Mouse (Mus musculus) heart, adult 11 months (tissue): ENCODE results near the gene Emsy.

ENCODE experiments used
- DNase-seq: peaks from one replicate; pipeline ENCODE4 v3.0.0; 2022

The Emsy gene

DNA sequence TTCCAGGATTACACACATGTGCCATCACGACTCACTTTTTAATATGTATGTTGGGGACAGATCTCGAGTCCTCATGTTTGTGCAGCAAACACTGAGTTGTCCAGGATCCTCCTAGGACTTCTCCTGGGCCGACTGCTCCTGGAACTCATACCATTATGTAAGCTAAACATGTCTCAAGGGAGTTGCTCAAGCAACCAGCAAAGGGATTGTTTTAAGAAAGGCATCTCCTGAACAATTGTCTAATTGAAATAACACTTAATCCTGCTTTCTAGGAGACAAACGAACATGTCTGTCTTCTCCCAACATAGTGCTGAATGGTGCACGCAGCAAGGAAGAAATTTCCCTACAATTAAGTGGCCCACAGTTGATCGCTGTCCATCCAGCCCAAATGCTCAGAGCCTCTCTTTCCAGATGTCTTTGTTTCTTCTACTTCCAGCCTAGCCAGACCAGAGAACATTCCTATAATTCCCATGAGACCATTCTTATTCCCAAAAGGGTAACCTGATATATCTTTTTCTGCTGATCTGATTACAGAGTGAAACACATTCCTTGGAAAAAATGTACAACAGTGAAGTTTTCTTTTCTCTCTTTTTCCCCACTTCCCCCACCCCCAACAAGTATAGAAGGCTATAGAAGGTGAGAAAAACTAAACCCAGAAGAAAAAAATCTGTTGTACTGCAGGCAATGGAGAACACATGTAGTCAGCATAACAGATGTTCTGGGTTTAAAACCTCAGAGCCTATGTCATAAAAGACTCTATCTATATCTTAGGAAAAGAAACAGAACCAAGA, 11.6 kb upstream of the Emsy start:
- peak; percentile 88 for DNase-seq

DNA sequence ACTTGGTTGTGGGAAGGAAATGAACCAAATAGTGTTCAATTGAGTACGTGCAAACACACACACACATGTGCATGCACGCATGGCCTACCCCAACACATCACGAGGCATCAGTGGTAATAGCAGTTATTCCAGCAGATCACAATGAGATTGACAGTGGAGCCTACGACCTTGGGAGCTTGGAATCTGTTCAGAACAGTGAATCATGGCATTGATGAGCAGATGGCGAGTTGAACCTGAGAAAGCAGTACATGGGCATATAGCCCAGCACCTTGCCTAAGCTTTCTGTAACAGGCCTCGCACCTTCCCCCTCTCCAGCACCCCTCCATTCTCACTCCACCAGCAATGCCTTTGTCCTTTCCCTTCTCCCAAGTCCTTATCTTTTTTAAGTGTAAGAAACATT, 9.1 kb upstream of the Emsy start:
- DNase-seq: no peak

DNA sequence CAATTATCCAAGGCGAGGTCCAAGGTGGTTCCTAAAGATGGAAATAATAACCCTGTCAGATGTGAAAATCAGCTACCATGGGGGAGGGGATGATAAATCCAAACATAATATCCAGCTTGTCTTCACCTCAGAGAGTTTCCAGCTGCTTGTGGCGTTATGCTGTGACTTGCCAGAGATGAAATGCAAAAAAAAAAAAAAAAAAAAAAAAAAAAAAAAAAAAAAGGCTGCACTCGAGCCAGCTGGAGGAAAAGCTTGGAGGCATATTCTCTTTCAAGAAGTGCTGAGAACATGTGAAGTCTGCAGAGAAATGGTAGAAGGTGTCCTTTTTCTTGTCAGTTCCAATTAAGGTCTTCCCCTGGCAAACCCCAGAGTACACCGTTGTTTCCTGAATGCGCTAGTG, 8.6 kb upstream of the Emsy start:
- DNase-seq: peak; percentile 61

DNA sequence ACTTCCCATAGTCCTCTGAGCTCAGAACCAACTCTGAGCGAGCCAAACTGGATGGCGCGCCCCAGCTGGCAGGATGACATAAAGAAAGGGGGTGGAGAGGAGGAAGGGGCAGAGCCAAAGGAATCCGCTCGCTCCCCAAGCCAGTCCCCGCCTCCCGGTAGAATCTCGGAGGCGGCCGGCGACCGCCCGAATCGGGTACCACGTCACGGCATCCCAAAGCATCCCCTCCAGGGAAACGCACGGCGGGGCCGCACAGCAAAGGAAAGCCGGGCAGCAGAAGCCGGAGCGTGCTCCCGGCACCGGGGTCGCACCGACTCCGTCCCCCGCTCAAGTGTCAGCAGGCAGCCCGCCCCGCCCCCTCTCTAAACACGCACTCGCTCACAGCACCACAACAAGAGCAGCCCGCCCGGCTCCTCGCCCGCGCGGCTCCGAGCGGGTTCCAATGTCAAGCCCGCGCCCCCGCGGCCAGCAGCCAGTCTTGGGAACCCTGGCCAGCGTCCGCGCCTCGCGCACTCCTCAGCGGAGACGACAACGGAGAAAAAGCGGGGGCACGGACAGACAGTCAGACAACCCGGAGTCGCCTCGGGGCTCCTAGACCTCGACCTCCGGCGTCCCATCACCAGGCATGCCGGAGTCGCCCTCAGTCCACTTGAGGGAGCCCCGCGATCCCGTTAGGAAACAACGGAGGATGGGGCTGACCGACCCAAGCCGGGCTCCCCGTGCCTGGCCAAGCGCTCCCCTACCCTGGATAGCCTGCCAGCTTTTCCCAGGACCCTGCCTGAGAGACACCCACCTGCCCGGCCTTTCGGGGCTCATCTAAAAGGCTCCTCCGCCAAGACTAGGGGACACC, 677 bp downstream of the Emsy start:
- DNase-seq: peak; percentile 98

DNA sequence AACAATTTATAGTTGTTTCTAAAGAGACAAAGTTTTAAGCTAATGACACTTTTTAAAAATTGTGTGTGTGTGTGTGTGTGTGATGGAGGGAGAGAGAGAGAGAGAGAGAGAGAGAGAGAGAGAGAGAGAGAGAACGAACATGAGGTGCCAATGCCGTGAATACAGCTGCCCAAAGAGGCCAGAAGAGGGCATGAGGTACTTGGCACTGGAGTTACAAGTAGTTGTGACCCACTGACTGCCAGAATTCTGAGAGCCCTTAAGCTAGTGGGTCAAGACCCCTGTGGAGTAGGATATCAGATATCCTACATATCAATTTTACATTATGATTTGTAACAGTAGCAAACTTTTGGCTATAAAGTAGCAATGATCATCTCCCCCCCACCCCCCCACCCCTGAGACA, 4.9 kb downstream of the Emsy start:
- DNase-seq: peak; percentile 40

DNA sequence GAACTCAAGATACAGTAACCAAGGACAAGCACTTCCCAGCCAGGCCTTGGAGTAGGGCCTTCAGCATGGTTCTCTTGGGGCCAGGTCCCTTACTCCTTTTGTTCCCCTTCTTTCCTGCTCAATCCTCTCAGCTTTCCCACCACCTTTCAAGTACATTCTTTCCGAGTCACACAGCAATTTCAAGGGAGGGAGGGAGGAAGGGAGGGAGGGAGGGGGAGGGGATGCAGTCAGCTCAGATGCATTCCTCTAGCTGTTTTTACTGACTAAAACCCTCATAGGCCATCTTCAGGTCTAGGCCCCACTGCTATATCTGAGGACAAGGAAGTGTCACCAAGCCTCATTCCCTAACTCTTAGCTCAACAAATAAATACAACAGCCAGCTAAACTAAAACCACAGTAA, 12.3 kb downstream of the Emsy start:
- no peak for DNase-seq

DNA sequence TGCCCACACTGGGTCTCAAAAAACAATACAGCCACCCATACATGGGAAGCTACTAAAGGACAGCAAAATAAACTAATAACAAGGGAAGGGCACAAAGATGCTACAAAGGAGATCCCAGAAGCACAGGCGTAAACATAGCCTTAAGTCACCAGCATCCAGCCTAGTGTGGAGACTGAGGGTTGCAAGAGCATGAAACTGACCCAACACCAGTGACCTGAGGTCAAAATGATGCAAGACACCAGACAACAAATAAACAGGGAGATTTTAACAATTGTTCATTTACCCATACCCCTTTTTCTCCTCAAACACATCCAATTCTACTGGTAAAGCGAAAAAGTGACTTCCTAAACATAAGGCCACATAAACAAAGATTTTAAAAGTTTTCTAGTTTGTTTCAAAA, 20.0 kb downstream of the Emsy start:
- no peak for DNase-seq

DNA sequence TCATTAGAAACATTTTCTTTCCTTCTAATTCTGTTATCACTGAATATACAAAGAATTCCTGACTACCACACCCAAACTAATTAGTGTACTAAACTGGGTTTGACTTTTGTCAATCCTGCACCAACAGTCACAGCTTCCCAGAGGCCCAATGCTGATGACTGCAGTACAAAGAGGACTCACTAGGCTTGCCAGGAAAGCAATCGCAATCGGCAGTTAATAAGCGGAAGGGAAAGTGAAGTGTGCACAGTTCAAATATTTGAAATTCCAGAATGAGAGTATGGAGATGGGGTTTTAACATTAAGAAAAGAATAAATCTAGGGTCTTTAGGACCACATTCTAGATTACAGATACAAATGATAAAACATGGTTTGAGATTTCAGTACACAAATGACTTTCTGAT, 23.6 kb downstream of the Emsy start:
- no peak for DNase-seq

DNA sequence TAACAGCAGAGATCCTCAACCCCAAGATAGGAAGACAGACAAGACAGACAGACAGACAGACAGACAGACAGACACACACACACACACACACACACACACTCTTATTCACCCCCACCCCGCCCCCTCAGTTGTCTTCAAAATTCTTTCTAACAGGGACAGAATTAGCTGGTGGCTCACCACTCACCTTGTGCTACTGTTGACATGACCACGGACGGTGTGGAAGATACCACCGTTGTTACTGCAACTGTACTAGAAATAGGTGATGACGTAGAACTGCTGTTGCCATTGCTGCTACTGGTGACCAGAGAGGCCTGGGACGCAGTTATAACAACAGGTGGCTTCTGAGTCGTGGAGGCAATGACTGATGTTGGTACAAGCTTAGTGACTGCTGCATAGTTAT, 26.6 kb downstream of the Emsy start:
- peak; percentile 83 for DNase-seq

DNA sequence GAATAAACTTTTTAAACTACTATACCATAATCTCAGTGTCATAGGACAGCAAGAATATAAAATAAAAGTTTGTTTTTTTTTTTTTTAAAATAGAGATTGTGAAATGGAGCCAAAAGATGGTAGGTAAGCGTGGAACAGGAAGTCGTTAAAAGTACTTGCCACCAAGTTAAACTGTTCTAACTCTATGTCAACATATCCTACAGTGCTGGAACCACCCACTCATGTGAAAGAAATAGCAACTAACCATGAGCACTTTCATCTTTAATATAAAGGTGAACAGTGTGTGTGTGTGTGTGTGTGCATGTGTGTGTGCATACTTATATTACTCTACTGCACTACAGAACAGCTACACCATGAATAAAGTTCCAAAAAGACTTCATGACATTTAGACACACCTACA, 38.8 kb downstream of the Emsy start:
- no peak for DNase-seq

DNA sequence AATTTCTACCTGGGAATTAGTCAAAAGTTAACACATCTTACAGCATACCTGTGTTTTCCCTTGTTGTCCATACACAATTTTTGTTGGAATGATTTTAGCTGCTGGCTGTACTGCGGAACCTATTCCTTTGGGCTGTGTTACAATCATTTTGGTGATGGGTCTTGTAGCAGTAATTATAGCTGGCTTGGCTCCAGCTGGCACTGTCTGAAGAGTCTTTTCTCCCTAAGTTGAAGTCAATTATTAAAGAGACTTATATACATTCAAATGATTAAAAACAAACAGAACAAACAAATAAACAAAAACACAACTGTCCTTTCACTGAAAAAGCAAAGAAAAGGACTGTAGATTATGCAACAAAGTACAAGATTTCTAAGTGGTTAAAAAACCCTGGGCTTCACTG, 43.6 kb downstream of the Emsy start:
- no peak for DNase-seq

DNA sequence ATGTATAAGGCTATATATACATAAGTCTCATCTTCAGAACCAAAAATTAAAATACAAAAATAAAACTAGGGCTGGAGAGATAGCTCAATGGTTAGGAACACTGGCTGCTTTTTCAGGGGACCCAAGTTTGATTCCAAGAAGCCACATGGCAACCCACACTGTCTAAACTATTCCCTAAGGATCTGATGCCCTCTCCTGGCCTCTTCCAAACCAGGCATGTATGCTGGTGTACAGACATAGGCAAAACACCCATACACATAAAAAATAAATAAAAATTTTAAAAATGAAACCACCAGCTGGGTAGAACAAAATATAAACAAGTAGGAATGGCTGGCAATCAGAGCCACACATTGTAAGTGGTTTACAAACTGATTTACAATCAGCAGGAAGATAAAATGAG, 48.1 kb downstream of the Emsy start:
- DNase-seq: no peak

DNA sequence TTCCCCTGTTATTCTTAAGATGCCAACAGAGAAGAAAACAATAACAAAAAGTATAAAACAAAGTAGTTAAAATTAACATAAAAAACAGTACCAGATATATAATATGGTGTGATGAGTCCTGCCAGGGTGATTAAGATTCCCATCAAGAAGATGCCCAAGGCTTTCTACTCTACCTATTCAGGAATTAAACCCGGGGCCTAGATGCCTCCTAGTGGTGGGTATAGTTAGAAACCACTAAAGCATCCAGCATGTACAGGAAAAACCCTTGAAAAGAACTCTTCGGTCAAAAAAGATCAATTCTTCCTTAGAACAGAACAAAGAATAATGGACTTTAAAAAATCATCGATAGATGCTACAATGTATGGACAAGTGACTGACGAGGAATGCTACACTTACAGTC, 49.4 kb downstream of the Emsy start:
- no peak for DNase-seq

DNA sequence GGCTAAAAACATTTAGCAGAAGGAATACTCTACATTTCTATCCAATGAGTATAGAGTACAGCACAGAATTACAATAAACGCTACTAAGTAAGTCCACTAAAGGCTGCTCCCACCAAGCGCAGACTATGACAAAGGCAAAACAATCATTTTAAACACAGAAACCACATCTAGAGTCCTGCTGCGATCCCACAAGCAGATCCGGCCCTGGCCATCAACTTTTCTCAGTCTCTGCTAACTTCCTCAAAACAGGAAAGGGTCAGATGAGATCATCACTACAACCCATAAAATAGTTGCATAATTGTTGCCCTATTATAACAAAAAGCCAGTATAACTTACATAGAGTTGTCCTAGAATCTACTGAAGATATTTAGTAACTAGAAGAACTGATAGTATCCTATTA, 54.9 kb downstream of the Emsy start:
- peak; percentile 80 for DNase-seq

DNA sequence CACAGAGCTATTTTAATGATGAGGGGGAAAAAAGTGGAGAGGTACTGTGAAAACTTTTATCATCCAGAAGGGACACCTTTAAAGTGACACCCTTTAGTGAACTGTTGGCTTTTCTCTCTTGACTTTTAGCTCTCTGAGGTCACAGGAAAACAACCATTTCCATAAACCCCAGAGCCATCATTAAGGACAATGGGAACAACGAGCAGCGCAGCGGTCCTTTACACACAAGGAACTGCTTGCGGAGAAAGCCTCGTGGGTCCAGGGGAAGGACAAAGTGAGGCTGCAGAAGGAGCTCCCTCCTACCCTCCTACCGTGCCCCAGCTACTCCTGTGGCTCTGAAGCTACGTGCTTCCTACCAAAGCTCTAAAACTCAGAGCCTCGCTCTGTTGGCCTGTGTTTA, 59.2 kb downstream of the Emsy start:
- DNase-seq: no peak

DNA sequence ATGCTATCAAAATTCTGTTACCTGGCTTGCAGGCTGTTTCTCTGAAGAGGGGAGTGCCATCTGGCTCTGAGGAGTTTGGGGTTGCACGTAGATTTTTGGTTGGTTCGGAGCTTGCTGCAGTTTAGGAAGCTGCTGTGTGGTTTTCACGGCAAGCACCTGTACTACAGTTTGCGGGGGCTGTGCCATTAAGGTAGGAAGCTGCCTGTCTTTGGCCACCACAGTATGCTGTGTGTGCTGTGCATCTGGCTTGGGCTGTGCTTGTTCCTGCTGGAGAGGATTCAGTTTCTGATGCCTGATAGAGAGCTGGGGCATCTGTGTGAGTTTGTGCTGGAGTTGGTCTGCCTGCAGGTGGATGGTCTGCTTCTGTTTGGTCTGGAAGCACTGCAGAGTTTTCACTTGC, 61.9 kb downstream of the Emsy start:
- no peak for DNase-seq

DNA sequence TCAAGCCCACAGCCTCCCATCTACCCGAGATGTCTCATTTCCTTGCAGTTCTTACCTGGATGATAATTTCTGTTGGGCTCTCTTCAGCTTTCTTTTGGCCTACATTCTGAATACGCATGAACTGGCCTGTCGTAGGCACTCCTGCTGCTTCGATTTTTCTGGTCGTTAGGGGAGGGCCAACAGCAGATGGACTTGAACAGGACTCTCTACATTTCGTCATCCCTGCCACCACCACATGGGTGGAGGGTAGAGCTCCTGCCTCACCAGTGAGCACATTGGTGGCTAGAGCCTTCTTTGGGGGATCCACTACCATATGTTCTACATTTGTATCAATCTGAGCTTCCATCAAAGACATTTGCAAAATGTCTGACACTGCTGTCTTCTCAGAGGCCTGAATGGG, 63.3 kb downstream of the Emsy start:
- no peak for DNase-seq

DNA sequence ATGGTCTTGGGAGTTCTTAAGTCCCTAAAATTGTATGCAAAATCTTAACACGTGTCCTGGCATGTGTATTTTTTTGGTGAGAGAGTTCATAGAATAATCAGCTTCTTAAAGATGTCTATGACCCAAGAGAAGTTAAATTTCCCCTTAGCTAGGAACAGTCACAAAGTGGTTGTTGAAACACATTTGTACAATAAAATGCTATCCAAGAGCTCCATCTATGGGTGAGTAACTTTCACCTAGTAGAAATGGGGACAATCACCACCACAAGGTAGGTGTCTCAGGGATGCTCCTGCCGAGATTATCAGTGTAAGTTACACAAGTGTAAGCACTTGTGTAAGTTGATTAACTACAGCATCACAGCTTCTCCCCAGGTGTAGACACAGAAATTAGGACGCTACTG, 67.6 kb downstream of the Emsy start:
- no peak for DNase-seq

DNA sequence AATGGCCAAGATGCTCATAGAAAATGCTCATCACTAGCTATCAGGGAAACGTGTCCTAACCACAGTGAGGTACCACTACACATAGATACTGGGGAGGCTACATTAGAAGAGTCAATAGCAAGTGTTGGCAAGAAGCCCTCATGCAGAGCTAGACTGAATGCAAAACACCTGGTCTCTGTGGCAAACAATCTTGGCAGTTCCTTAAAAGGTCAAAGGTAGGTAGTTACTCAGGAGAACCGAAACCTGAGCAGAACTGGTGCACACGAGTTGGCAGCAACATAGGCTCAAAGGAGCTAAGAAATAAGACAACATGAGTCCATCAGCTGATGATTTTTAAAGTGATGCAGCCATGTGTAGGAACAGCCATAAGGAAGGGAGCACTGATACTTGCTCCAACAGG, 70.3 kb downstream of the Emsy start:
- peak; percentile 33 for DNase-seq

DNA sequence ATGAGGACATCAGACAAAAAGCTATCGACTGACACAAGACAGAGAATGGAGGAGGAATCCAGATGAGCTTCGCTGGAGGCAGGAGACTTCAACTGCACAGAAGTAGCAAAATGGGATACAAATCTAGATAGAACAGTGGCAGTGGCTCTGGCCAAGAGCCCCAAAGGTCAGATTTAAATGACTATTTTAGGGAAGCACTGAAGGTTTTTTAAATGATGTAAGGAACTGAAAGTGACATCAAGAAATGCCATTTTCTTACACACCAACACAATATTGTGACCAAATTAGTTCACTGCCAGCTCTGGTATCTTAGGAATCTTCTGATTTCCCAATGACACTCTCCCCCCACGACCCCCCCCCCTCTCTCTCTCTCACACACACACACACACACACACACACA, 72.0 kb downstream of the Emsy start:
- peak; percentile 39 for DNase-seq

DNA sequence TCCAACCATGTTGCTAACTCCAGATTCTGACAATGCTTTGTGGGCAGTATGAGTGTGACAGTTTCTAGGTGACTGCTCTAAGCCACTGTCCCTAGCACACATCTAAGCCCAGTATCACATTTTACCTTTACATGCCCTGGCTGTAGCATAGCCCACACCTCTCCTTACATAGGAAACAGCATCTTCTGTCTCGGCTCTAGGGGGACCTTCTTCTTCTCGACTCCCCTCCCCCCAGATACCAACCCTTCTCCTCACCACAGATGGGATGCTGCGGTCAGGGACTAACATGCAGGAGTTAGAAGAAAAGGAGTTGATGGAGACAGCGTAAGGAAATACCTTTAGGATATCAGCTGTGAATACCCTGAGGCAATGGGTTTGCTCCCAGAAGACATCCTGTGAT, 75.3 kb downstream of the Emsy start:
- DNase-seq: peak; percentile 83

DNA sequence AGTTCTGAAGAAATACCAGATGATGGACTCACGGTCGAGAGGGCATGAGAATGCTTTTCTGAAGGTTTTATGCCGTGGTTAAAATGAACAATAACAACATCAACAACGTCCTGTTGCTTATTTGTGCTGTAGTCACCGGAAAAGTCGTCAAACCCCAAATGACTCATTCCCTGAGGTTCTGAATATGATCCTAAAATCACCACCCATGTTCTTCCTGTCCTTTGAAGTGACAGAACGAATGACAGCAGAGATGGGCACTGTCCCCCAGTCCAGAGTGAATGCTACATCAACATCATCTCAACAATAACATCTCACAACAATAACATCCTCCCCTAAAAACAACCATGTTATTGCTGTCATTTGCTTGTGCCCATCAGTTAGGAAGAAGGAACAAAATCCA, 76.1 kb downstream of the Emsy start:
- DNase-seq: no peak

DNA sequence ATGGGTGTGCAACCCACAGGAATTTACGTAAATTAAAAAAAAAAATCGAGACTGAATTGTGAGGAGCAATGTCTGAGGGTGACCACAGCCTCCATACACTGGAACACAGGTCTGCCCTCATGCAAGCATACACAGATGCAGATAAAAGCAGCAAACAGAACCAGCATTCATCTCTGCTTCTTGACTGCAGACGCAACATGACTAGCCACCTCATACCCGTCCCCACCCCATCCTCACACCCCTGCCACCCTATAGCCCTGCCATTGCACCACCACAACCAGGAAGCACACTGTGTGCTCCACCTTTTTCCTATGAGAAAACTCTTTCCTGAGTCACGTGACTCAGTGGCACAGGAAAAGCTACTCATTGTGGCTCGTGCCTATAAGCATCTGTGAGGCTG, 76.9 kb downstream of the Emsy start:
- peak; percentile 79 for DNase-seq

DNA sequence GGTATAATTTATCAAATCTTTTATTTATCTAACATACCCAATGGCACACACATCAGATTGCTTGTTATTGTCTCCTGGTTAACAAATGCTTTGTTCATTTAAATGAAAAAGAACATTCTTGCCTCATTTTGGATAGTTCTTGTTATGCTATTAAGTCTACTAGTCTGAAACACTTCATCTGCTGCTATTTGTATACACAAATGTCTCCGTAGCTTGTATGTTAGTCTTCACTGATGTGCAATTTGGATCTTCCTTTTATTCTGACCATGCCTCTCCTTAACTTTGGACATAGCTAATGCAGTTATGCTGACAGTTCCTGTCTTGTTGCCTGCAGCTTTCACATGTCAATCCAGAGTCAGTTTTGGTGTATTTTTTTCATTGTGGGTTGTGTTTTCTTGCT, 79.1 kb downstream of the Emsy start:
- no peak for DNase-seq
